Mouse (Mus musculus) frontal cortex, adult 2 months (tissue): Measurements from ENCODE around the gene Olfr1219. TPM values are rescaled to one million over a fixed set of nuclear protein-coding genes. Genes with fewer than 3 reads are reported as not detected.

Experiments
- DNase-seq, 2 experiments: peaks; one replicate each; pipeline ENCODE4 v3.0.0; 2022; ENCODE audit warnings: low spot score in 1 of 2; ENCODE audit errors: extremely low spot score in 1 of 2
- polyA plus RNA-seq: library from polyadenylated mRNA; depleted of rRNA; stranded (reverse); fragments of >200 nt; gene quantifications from 2 replicates; pipeline ENCODE4 v1.2.3, GENCODE M21; 2012; rRNA removed

Olfr1219 gene
- polyA plus RNA-seq: not detected in 2 replicates

- no peak for DNase-seq
Observed at GRCm38 (mm10) chr2:89083413-89083812, at the start of gene Olfr1219. Gene Olfr1219, minus strand, starts transcription at chr2:89083513.

GRCm38 (mm10) chr2:89132954-89133353 lies 49.6 kb upstream of the Olfr1219 start, which contains the start of gene Olfr1222:
Gene Olfr1222, minus strand, starts transcription at chr2:89133054.
- no peak for DNase-seq

GRCm38 (mm10) chr2:89117183-89117582 lies 33.9 kb upstream of the Olfr1219 start, which contains the start of gene Olfr1221:
Gene Olfr1221, minus strand, starts transcription at chr2:89117283.
- no peak for DNase-seq

GRCm38 (mm10) chr2:89106735-89107134 lies 23.4 kb upstream of the Olfr1219 start, which contains the start of gene Olfr1220:
Gene Olfr1220, minus strand, starts transcription at chr2:89106835.
- no peak for DNase-seq

GRCm38 (mm10) chr2:89105651-89106050 lies 22.3 kb upstream of the Olfr1219 start:
- no peak for DNase-seq

- DNase-seq: no peak
Observed at GRCm38 (mm10) chr2:89093848-89094247, 10.5 kb upstream of the Olfr1219 start.

- no peak for DNase-seq
Observed at GRCm38 (mm10) chr2:89081487-89081886, 1.8 kb downstream of the Olfr1219 start.

GRCm38 (mm10) chr2:89061087-89061486 lies 22.2 kb downstream of the Olfr1219 start, which contains the start of gene Olfr1218:
Gene Olfr1218, minus strand, starts transcription at chr2:89061187.
- DNase-seq: no peak

GRCm38 (mm10) chr2:89031965-89032364 lies 51.3 kb downstream of the Olfr1219 start, which contains the start of gene Olfr1217:
Gene Olfr1217, minus strand, starts transcription at chr2:89032065.
- DNase-seq: no peak

Other genes with a start within 250 kb of the Olfr1219 start
- gene Olfr1204, start 234.2 kb downstream of the Olfr1219 start, polyA plus RNA-seq: not detected in 2 replicates
- gene Olfr1206, start 220.3 kb downstream of the Olfr1219 start, polyA plus RNA-seq: not detected in 2 replicates
- not detected in 2 replicates for gene Olfr1208, start 181.2 kb downstream of the Olfr1219 start, polyA plus RNA-seq
- not detected in 2 replicates for gene Olfr1209, start 168.4 kb downstream of the Olfr1219 start, polyA plus RNA-seq
- gene Olfr1211, start 145.4 kb downstream of the Olfr1219 start, polyA plus RNA-seq: not detected in 2 replicates
- gene Olfr1212, start 129.5 kb downstream of the Olfr1219 start, polyA plus RNA-seq: not detected in 2 replicates
- gene Gm13762, start 103.2 kb downstream of the Olfr1219 start, polyA plus RNA-seq: not detected in 2 replicates
- not detected in 2 replicates for gene Olfr1214, start 90.9 kb downstream of the Olfr1219 start, polyA plus RNA-seq
- gene Olfr1215, start 76.5 kb downstream of the Olfr1219 start, polyA plus RNA-seq: not detected in 2 replicates
- gene Olfr1216, start 65.2 kb downstream of the Olfr1219 start, polyA plus RNA-seq: not detected in 2 replicates
- gene Olfr1217, start 51.4 kb downstream of the Olfr1219 start, polyA plus RNA-seq: 0.15 TPM in 1 of 2 replicates, not detected in the other
- not detected in 2 replicates for gene Olfr1218, start 22.3 kb downstream of the Olfr1219 start, polyA plus RNA-seq
- not detected in 2 replicates for gene Olfr1220, start 23.3 kb upstream of the Olfr1219 start, polyA plus RNA-seq
- not detected in 2 replicates for gene Olfr1221, start 33.8 kb upstream of the Olfr1219 start, polyA plus RNA-seq
- gene Olfr1222, start 49.5 kb upstream of the Olfr1219 start, polyA plus RNA-seq: not detected in 2 replicates
- gene Olfr1223, start 68.0 kb upstream of the Olfr1219 start, polyA plus RNA-seq: not detected in 2 replicates
- gene Olfr1224-ps1, start 80.6 kb upstream of the Olfr1219 start, polyA plus RNA-seq: not detected in 2 replicates
- not detected in 2 replicates for gene Olfr1225, start 91.2 kb upstream of the Olfr1219 start, polyA plus RNA-seq
- gene Olfr1226, start 116.5 kb upstream of the Olfr1219 start, polyA plus RNA-seq: 0.02 TPM in 1 of 2 replicates, not detected in the other
- gene Olfr1228, start 170.5 kb upstream of the Olfr1219 start, polyA plus RNA-seq: 0.12 TPM in 1 of 2 replicates, not detected in the other
- not detected in 2 replicates for gene Olfr1229, start 204.5 kb upstream of the Olfr1219 start, polyA plus RNA-seq
- gene Olfr1230, start 213.8 kb upstream of the Olfr1219 start, polyA plus RNA-seq: not detected in 2 replicates
- not detected in 2 replicates for gene Olfr1231, start 223.6 kb upstream of the Olfr1219 start, polyA plus RNA-seq
- not detected in 2 replicates for gene Olfr1232, start 246.2 kb upstream of the Olfr1219 start, polyA plus RNA-seq